Mouse (Mus musculus): ENCODE measurements around the gene C3ar1.

Gene C3ar1

GRCm38 (mm10) chr6:122825923-122826742, 29.8 kb downstream of the C3ar1 start:
- DNase-seq (ENCODE audit: low spot score in 2 of 2): peak; percentile 55 to 75

- no peak for DNase-seq (ENCODE audit: low spot score in 2 of 2)
These were observed 30.8 kb downstream of the C3ar1 start for GRCm38 (mm10) chr6:122825166-122825565.

DNA sequence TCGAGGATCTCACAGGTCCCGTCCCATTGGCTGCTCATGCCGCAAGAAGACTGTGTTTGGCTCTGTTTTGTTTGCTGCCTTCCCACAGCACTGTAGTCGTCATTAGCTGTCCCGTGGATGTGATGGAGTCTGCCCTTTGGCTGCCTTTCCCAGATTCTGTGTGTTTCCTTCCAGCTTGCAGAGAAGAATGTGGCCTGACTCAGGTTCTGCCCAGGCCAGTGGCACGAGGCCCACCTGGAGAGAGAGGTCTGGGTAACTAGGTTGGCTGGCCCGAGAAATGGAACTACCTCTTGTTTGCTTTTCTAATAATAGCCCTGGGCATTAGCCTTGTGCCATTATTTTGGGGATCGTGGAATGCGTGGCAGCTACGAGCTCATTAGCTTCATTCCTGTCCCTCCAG, 31.9 kb downstream of the C3ar1 start:
- no peak for DNase-seq (ENCODE audit: low spot score in 2 of 2)

GRCm38 (mm10) chr6:122821822-122822221, 34.1 kb downstream of the C3ar1 start:
- no peak for DNase-seq (ENCODE audit: low spot score in 2 of 2)

DNA sequence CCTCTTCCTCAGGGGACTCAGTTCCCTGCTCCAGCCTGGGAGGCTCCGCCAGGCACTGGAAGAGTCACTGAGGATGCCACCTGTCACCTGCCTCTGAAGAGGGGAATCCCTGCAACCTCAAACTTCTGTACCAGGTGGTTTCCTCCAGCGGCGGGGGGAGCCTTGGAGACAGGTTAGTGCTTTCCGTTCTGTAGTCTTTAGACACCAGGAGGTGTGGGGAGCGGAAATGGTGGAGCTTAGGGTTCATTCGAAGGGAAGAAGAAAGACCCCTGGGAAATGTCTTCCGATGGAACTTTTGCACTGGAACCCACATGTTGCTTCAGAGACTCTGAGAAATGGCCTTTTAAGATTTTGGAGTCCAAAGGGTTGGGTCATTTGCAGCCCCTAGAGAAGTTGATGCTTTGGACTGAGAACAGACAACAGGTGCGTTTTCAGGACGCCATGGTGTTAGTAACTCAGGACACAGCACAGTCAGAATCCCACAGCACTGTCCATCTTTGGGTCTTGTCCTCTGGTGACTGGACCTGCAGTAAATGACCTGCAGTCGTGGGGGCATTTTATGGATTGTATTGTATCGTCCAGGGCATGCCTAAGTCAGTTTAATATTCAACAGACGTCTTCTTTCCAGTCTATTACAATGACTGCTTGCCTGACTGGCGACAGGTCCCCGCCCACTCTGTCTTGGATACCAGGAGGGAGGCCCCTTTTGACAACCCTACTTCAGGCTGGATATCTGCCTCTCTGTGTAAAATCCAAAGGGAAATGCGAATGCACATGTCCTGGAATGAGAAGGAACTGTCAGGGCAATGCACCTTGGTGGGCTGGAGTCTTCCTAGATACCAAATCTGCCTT, 34.9 kb downstream of the C3ar1 start:
- no peak for DNase-seq (ENCODE audit: low spot score in 2 of 2)

- peak in 1 of 2 experiments; percentile 23 for DNase-seq (ENCODE audit: low spot score in 2 of 2)
These were observed 35.7 kb downstream of the C3ar1 start for GRCm38 (mm10) chr6:122820071-122820798.

- peak; percentile 68 to 75 for DNase-seq (ENCODE audit: low spot score in 2 of 2)
These were observed 36.5 kb downstream of the C3ar1 start, which contains the start of gene Foxj2 for GRCm38 (mm10) chr6:122819306-122820070. Foxj2 (plus strand) TSS chr6:122819914.

- DNase-seq (ENCODE audit: low spot score in 2 of 2): no peak
These were observed 42.3 kb downstream of the C3ar1 start for GRCm38 (mm10) chr6:122813640-122814039.

- DNase-seq (ENCODE audit: low spot score in 2 of 2): no peak
These were observed 43.2 kb downstream of the C3ar1 start for GRCm38 (mm10) chr6:122812716-122813115.

DNA sequence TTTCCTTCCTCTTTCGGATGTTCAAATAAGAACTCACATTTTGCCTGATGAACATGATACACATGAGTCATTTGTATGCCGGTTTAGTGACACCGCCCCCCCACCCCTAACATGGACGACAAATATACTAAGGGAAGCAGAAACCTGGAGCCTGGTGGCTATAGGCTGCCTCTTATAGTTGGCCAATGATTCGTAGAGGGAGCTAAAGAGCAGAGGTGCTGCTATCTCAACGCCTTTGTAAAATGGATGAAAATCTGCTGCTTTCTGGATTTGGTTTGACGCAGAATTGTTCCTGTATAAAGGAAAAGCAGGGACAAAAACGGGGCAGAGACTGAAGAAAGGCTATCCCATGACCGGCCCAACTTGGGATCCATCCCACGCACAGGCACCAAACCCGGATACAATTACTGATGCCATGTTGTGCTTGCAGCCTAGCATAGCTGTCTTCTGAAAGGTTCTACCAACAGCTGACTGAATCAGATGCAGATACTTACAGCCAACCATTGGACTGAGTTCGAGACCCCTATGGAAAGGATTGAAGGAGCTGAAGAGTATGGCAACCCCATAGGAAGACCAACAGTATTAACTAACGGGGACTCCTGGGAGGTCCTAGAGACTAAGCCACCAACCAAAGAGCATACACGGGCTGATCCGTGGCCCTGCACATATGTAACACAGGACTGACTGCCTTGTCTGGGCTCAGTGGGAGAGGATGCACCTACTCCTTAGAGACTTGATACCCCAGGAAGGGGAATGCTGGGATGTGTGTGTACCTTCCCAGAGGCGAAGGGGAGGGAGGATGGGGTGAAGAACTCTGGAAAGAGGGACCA, 44.0 kb downstream of the C3ar1 start:
- DNase-seq (ENCODE audit: low spot score in 2 of 2): peak in 1 of 2 experiments; percentile 32

- DNase-seq (ENCODE audit: low spot score in 2 of 2): peak; percentile 87 to 93
These were observed 44.7 kb downstream of the C3ar1 start for GRCm38 (mm10) chr6:122811280-122811652.

DNA sequence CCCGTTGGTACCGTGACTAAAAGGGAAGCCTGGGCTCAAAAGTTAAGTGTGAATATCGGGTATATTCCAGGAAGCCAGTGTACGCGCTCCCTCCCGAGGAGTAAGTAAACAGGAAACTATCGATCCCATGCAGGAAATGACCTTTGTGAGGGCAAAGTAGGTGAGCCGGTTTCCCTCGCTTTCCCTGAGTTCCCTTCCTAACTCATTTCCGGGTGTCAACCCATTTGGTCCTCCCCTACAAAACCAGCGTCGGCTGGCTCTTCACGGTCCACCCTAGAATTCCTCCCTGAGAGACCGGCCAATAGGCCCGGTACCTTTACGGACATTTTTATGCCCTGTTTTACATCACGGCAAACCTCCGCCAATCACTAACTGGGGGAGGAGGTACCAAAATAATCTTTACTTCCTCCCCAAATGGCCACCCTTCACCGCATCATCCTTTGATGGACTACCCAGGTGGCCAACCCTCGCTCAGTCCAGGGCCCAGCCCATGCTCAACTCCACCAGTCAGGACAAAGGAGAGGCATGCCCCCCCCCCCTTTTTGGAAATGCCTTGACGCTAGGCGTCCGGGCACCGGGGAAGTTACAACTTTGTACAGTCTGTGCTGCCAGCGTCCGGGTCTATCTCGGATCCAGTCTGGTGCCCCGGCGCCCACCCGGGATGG, 45.2 kb downstream of the C3ar1 start:
- peak; percentile 94 to 97 for DNase-seq (ENCODE audit: low spot score in 2 of 2)

GRCm38 (mm10) chr6:122810022-122810614, 45.8 kb downstream of the C3ar1 start:
- DNase-seq (ENCODE audit: low spot score in 2 of 2): no peak

- DNase-seq (ENCODE audit: low spot score in 2 of 2): peak; percentile 72 to 76
These were observed 51.5 kb downstream of the C3ar1 start for GRCm38 (mm10) chr6:122804418-122804817.

DNA sequence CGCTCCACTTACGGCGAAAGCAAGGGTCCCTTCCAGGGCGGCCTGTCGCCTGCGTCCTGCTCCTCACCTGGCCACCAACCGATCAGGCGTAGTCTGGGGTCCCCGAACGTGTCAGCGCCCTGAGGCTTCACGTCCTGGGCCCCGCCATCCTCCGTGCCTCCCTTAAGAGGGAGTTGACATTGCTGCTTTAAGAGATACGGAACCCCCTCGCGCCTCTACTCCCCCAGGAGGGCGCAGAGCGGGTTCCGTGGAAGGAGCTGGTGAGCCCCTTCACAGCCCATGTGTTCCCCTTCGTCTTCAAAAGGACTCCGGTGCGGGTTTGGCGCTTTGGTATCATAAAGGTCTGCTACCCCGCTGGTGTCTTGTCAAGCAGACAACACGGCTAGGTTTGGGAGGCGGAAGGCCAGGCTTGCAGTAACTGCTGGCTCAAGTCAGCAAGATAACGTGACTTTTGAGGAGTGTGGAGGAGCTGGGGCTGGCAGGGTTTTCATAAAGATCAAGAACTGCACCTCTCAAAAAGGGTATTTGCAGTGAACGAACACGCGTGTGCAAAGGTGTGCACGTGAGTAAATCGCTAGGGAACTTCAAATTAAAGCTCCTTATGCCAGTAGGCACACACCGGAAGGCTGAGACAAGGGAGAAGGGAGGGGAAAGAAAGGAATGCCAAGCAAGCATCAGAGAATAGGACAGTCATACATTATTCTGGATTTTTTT, 54.0 kb downstream of the C3ar1 start:
- DNase-seq (ENCODE audit: low spot score in 2 of 2): no peak

DNA sequence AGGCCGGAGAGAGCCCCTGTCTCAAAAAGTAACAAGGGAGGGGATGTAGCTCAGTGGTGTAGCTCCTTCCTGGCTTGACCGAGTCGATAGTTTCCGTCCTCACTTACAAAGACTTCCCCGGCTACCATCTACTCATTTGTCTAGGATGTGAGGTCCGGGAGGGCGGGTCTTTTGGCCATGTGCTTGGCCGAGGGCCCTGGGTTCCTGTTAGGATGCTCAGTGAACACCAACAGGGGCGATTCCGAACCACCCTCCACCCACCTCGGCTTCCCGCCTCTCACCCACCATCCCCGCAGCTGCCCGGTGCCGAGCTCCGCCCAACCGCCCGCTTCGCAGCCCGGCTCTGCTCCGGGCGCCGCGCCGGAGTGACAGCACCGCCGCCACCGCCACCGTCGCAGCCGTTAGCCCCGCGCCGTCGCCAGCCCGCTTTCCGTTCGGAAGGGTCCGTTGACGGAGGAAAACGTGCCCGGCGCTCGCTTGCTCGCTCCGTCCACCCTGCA, 54.6 kb downstream of the C3ar1 start, which contains the start of gene Slc2a3:
Gene Slc2a3 (minus strand): TSS at position 340 of the 500 bp plus-strand sequence.
- peak in 1 of 2 experiments; percentile 50 for DNase-seq (ENCODE audit: low spot score in 2 of 2)

DNA sequence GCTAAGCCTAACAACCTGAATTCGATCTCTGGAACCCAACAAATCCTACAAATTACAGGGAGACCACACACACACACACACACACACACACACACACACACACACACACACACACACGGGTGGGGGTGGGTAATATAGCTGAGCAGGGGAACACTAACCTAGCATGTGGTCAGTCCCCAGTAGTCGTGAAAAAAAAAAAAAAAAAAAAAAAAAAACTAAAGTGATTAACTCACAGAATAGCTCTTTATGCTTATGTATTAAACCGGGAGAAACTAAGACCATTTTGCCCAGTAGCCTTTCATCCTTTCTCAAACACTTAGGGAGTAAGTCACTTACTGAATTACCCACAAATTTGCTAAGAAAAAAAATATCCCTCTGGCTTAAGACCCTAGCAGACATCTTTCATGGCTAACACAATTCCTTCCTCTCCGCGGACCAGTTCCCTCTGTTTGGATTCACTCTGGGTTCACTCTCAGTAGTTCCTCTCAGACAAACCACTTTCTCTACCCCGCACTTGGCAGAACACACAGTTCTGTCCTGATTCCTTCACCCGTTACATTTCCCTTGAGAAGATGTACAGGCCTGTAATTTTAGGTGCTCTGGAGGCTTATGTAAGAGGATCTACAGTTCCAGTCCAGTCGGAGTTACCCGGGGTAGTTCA, 55.2 kb downstream of the C3ar1 start:
- no peak for DNase-seq (ENCODE audit: low spot score in 2 of 2)

All from urinary bladder, postnatal 36 days (tissue).